Mouse (Mus musculus) G1E-ER4 (cell line): ENCODE results near the gene Ces3a. TPM values are rescaled to one million over a fixed set of nuclear protein-coding genes. Genes with fewer than 3 reads are reported as not detected.

Experiments used
- GATA1 ChIP-seq: IDR thresholded peaks from one replicate; pipeline ENCODE4 v1.8.0; 2012; ENCODE audit warnings: low read length, inconsistent platforms
- polyA plus RNA-seq: library from polyadenylated mRNA; stranded (reverse); fragments of >175 nt; gene quantifications from 2 replicates; pipeline ENCODE4 v1.2.3, GENCODE M21; 2012

The Ces3a gene
- polyA plus RNA-seq, 1 experiment, result not detected

DNA sequence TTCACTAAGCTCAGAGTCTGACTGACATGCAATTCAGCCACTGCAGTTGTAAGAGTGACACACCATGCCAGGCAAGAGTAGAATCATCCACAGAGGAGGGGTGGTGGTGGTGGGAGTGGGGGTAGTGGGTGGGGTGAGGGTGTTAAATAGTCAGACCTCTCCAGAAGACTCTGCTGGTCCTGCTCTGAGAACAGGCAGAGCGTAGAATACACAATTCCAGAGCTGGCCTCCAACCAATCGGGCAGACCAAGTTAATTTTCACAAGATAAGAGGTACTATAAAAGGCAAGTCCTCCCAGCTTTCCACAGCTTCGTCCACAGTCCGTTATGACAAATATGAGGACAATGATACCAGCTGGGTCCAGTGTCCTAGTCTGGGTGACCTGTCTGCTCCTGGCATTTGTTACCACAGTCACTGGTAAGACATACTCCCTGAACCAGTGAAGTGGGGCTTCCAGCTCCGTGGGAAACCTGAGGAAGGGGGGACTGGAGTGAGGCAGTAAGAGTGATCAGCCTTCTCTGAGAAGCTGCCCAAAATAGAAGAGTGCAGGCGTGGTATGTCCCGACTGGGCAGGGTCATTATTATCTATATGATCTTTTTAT, 35.1 kb downstream of the Ces3a start, which contains the start of gene Ces3b:
Gene Ces3b (plus strand): TSS at position 305 of the 602 bp plus-strand sequence.
- TF ChIP-seq GATA1, result no peak

DNA sequence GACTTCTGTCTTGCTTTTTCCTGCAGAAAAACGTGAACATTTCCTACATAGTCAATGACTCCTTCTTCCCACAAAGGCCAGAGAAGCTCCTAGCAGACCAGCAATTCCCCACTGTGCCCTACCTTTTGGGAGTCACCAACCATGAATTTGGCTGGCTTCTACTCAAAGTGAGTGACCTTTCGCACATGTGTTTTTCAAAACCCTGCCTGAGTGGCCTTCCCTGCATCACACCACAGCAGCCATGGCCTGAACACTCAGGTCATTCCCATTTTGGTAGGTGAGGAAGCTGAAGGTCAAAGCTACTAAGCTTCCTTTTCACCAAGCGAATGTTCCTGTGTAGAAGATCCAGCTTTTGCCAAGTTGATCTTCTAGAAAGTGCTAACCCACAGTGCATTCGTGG, 40.2 kb downstream of the Ces3a start:
- TF ChIP-seq GATA1, result no peak

DNA sequence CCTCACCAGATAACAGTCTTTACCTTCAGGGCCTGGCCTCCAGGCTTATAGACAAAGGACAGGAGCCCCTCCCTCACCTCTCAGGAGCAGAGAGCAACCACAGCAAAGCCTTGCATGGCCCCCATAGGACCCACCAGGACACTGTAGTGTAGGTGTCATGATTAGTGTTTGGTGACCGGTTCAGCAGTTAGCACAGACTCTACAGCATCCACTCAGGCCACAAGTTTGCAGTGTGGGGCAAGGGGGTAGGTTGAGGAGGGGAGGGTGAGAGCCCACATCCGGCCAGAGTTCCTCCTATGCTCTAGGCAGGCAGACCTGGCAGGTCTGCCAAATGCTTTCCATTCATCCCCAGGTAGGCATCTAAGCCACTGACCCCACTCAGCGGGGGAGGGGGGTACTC, 45.6 kb downstream of the Ces3a start:
- TF ChIP-seq GATA1, result no peak

DNA sequence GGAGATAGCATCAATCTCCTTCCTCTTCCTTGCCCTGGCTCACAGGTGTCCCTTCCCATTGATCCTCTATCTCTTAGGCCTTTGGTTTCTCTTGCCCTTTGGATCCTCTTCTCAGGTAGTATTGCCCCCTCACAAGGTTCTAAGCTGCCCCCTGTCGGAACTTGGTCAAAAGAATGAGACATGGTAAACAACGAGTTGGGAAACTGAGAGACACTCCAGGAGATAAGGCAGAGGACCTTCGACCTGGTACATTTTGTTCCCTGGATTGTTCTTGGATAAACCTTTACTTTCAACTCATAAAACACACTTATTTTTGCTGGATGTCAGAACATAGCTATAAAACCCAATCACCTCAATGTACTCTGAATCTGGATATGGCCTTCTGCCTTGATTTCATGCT, 55.8 kb downstream of the Ces3a start:
- no peak for TF ChIP-seq GATA1

Other genes with a start within 250 kb of the Ces3a start
- gene Ces2b, start 217.0 kb upstream of the Ces3a start, polyA plus RNA-seq, result not detected in 2 replicates
- gene Ces2c, start 201.5 kb upstream of the Ces3a start, polyA plus RNA-seq, result not detected in 2 replicates
- not detected in 2 replicates for gene Ces2e, start 122.3 kb upstream of the Ces3a start, polyA plus RNA-seq
- gene Ces2f, start 101.2 kb upstream of the Ces3a start, polyA plus RNA-seq, result not detected in 2 replicates
- gene Ces2g, start 86.9 kb upstream of the Ces3a start, polyA plus RNA-seq, result 3.7 and 6.9 TPM in 2 replicates
- gene Ces2h, start 47.7 kb upstream of the Ces3a start, polyA plus RNA-seq, result not detected in 2 replicates
- not detected in 2 replicates for gene Ces3b, start 35.2 kb downstream of the Ces3a start, polyA plus RNA-seq
- gene Ces4a, start 83.2 kb downstream of the Ces3a start, polyA plus RNA-seq, result not detected in 2 replicates
- 23.6 and 33.1 TPM in 2 replicates for gene Cbfb, start 122.1 kb downstream of the Ces3a start, polyA plus RNA-seq
- 4.6 and 6.4 TPM in 2 replicates for gene D230025D16Rik, start 176.5 kb downstream of the Ces3a start, polyA plus RNA-seq
- 13.1 and 16.3 TPM in 2 replicates for gene B3gnt9, start 206.6 kb downstream of the Ces3a start, polyA plus RNA-seq
- 31.1 and 39.7 TPM in 2 replicates for gene Tradd, start 216.0 kb downstream of the Ces3a start, polyA plus RNA-seq
- 7.0 and 8.3 TPM in 2 replicates for gene Fbxl8, start 216.0 kb downstream of the Ces3a start, polyA plus RNA-seq
- 0.55 and 0.76 TPM in 2 replicates for gene Hsf4, start 221.2 kb downstream of the Ces3a start, polyA plus RNA-seq
- gene Nol3, start 227.5 kb downstream of the Ces3a start, polyA plus RNA-seq, result 0.24 and 0.43 TPM in 2 replicates
- gene 4931428F04Rik, start 241.3 kb downstream of the Ces3a start, polyA plus RNA-seq, result 1.6 and 1.8 TPM in 2 replicates
- 1.3 and 1.4 TPM in 2 replicates for gene Exoc3l, start 247.5 kb downstream of the Ces3a start, polyA plus RNA-seq
- 47.6 and 62.4 TPM in 2 replicates for gene E2f4, start 249.1 kb downstream of the Ces3a start, polyA plus RNA-seq